ENCODE assay signal across 20 mouse cellular contexts in the genomic region with DNA sequence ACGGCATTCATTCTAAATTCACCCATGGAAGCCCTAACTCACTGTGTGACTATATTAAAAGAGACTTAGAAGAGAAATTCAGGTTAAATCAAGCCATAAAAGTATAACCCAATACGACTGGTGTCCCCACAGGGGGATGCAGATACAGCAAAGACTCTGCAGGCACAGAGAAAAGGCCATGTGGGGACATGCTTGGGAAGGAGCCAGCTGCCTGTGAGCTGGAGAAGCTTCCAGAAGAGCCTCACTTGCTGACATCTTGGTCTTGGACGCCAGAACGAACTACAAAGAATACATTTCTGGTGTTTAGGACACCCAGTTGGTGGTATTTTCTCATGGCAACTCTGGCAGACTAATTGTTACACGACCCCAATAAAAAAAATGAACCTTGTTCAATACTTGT. TPM values are rescaled to one million over a fixed set of nuclear protein-coding genes. Genes with fewer than 3 reads are reported as not detected.
A peak's percentile ranks its signal among the peaks of the same experiment; 100 is the strongest.
DNase-seq lines count a peak whose midpoint lies in the region; ATAC-seq and TF ChIP-seq lines count a peak whose summit lies in the region.
"Had no signal": no experiment of that assay in that cellular context is flagged by ENCODE, and none has a peak within 500 bp of the region (broad histone marks: within the 10 kb centered on the region; RNA-seq: fewer than 3 reads in every experiment).

No protein-coding gene starts in this region.

- H3K27me3 ChIP-seq in hindbrain, postnatal 0 days (ENCODE audit: insufficient read depth, low read length) = no peaks in the 10 kb centered on the region
- no peaks in the 10 kb centered on the region for H3K27me3 ChIP-seq in hindbrain, embryonic 14.5 days (ENCODE audit: control insufficient read depth, insufficient read depth, low read length)
- H3K27me3 ChIP-seq: embryonic facial prominence, embryonic 13.5 days; forebrain, embryonic 12.5 days; heart, embryonic 12.5 days; hindbrain, embryonic 15.5 days had no signal

- H3K4me1 ChIP-seq in hindbrain, postnatal 0 days (ENCODE audit: insufficient read depth, low read length) = no peaks in the 10 kb centered on the region
- no peaks in the 10 kb centered on the region for H3K4me1 ChIP-seq in hindbrain, embryonic 14.5 days (replicated peaks; ENCODE audit: control insufficient read depth, insufficient read depth, low read length)
- H3K4me1 ChIP-seq in cortical plate, adult 2 months (ENCODE audit: control insufficient read depth, insufficient read depth, low read length) = peaks cover 4% of the 10 kb centered on the region; the same call in 1 of the 2 replicates
- H3K4me1 ChIP-seq: forebrain, embryonic 12.5 days; heart, embryonic 12.5 days; hindbrain, embryonic 10.5 days had no signal

- H3K4me3 ChIP-seq in hindbrain, postnatal 0 days (ENCODE audit: low read length) = no peak overlapping the region
- H3K4me3 ChIP-seq in hindbrain, embryonic 14.5 days (replicated peaks; ENCODE audit: low read length) = no peak overlapping the region
- no peak overlapping the region for H3K4me3 ChIP-seq in cortical plate, adult 2 months (ENCODE audit: insufficient read depth, low read length)
- H3K4me3 ChIP-seq: embryonic facial prominence, embryonic 13.5 days; forebrain, embryonic 12.5 days; gastrocnemius, adult 2 months; heart, adult 2 months; heart, embryonic 12.5 days; hindbrain, embryonic 10.5 days; hindbrain, embryonic 15.5 days had no signal

- no peak overlapping the region for H3K27ac ChIP-seq in hindbrain, postnatal 0 days
- H3K27ac ChIP-seq in hindbrain, embryonic 14.5 days = no peak overlapping the region
- 0 out of 2 replicates have a peak overlapping the region, but pooled peaks have one; percentile 50 for H3K27ac ChIP-seq in cortical plate, adult 2 months (ENCODE audit: insufficient read depth, low read length)
- H3K27ac ChIP-seq: embryonic facial prominence, embryonic 13.5 days; forebrain, embryonic 12.5 days; gastrocnemius, adult 2 months; heart, adult 2 months; hindbrain, embryonic 10.5 days; hindbrain, embryonic 15.5 days had no signal

- 56% methylated on average over 5 of the region's 5 CpGs for WGBS in hindbrain, postnatal 0 days
- 77% methylated on average over 5 of the region's 5 CpGs for WGBS in hindbrain, embryonic 14.5 days

- no peaks in the 10 kb centered on the region for H3K36me3 ChIP-seq in hindbrain, postnatal 0 days (ENCODE audit: insufficient read depth, low read length)
- H3K36me3 ChIP-seq in hindbrain, embryonic 14.5 days (replicated peaks; ENCODE audit: control insufficient read depth, insufficient read depth) = no peaks in the 10 kb centered on the region
- H3K36me3 ChIP-seq: embryonic facial prominence, embryonic 13.5 days; forebrain, embryonic 12.5 days; heart, embryonic 12.5 days; hindbrain, embryonic 10.5 days; hindbrain, embryonic 15.5 days had no signal

- no peak for ATAC-seq in hindbrain, postnatal 0 days
- no peak for ATAC-seq in hindbrain, embryonic 14.5 days (ENCODE audit: low FRiP score)
- ATAC-seq: forebrain, embryonic 16.5 days; inflammation-experienced regulatory T-cells, adult 6 months had no signal

- no peak for TF ChIP-seq POLR2A in cortical plate, adult 2 months (IDR thresholded peaks at IDR 0.05; ENCODE audit: extremely low read depth, insufficient read depth, low read length)

- peak; percentile 18 to 40 for DNase-seq in cerebellum, postnatal 14 days
- DNase-seq in cerebellum, postnatal 36 days = no peak
- peak; percentile 26 for DNase-seq in hindbrain, postnatal 0 days (ENCODE audit: low spot score)
- DNase-seq in hindbrain, embryonic 14.5 days (ENCODE audit: low spot score) = no peak
- peak; percentile 14 for DNase-seq in left cerebral cortex, postnatal 4 days
- no peak for DNase-seq in left cerebral cortex, adult 9 months (ENCODE audit: low spot score in 2 of 2)
- DNase-seq: adrenal gland, postnatal 10 days; cerebellum, adult 11 months; cerebellum, adult 9-10 months; gastrocnemius, adult 2 months; heart, adult 2 months had no signal

- H3K4me2 ChIP-seq in hindbrain, postnatal 0 days (ENCODE audit: low read depth, low read length) = no peak overlapping the region
- H3K4me2 ChIP-seq in hindbrain, embryonic 14.5 days (replicated peaks) = no peak overlapping the region
- H3K4me2 ChIP-seq: embryonic facial prominence, embryonic 13.5 days; forebrain, embryonic 12.5 days; heart, embryonic 12.5 days; hindbrain, embryonic 15.5 days had no signal

- H3K9me3 ChIP-seq in hindbrain, postnatal 0 days (ENCODE audit: low read length) = no peaks in the 10 kb centered on the region
- H3K9me3 ChIP-seq in hindbrain, embryonic 14.5 days (ENCODE audit: control insufficient read depth, low read length) = no peaks in the 10 kb centered on the region
- H3K9me3 ChIP-seq: embryonic facial prominence, embryonic 13.5 days; forebrain, embryonic 12.5 days; heart, embryonic 12.5 days; hindbrain, embryonic 10.5 days; hindbrain, embryonic 15.5 days had no signal

- no peak for TF ChIP-seq CTCF in hindbrain, postnatal 0 days (IDR thresholded peaks at IDR 0.05; ENCODE audit: low read depth)
- TF ChIP-seq CTCF in cortical plate, adult 2 months (IDR thresholded peaks at IDR 0.05; ENCODE audit: extremely low read depth, insufficient read depth, low read length) = no peak

- H3K9ac ChIP-seq in hindbrain, postnatal 0 days (replicated peaks; ENCODE audit: low read length) = no peak overlapping the region
- H3K9ac ChIP-seq in hindbrain, embryonic 14.5 days = no peak overlapping the region
- H3K9ac ChIP-seq: embryonic facial prominence, embryonic 13.5 days; forebrain, embryonic 12.5 days; heart, embryonic 12.5 days; hindbrain, embryonic 15.5 days had no signal

- intact Hi-C loops in left cerebral cortex, postnatal 4 days (cut with DNase I) = no loop called here

RNA-seq across cellular contexts. Expression of a gene that starts 45.9 kb away (rescaled TPM):
- 26.6 and 29.1 TPM in 2 replicates for total RNA-seq in hindbrain, postnatal 0 days (2014; rRNA removed)
- polyA plus RNA-seq in hindbrain, postnatal 0 days (2015; fragmentation: Nextera tagmentation; extraction: Ambion mirVana) = 63.7 and 65.8 TPM in 2 replicates
- polyA plus RNA-seq in hindbrain, embryonic 14.5 days (2014; fragmentation: Nextera tagmentation; extraction: Ambion mirVana) = 55.1 and 61.5 TPM in 2 replicates
- 10 to 100 TPM; 30.1 to 33.7 TPM for total RNA-seq in left cerebral cortex, postnatal 4 days (2021)
- 21.0 and 23.1 TPM in 2 replicates for polyA plus RNA-seq in cortical plate, adult 2 months (2012; rRNA removed)
- total RNA-seq: MEL had no signal

Comparison
In these comparisons a context has a peak if more than half of its experiments do, and no peak if none do; other contexts are left out.
1. DNase-seq: peak in cerebellum, postnatal 14 days (2 of 2), hindbrain, postnatal 0 days (single experiment) and left cerebral cortex, postnatal 4 days (single experiment); none in cerebellum, postnatal 36 days (0 of 2), hindbrain, embryonic 14.5 days (single experiment) and left cerebral cortex, adult 9 months (0 of 2).